Mouse (Mus musculus) splenic B cell, adult 2 months (primary cell): ENCODE measurements around the gene Tspan5.
A peak's percentile ranks its signal among the peaks of the same experiment; 100 is the strongest.

Experiments
- DNase-seq: peaks from one replicate; pipeline ENCODE4 v3.0.0-alpha.2; 2011; ENCODE audit warnings: low read depth, low spot score
- H3K27me3 ChIP-seq: 2 replicates; pipeline ENCODE4 v1.6.1; 2012; ENCODE audit warnings: mild to moderate bottlenecking, low read length, moderate library complexity, mixed read lengths; ENCODE audit not compliant: control insufficient read depth, poor library complexity, insufficient read depth, severe bottlenecking
- H3K36me3 ChIP-seq: 2 replicates; pipeline ENCODE4 v1.6.1; 2012; ENCODE audit warnings: mild to moderate bottlenecking, low read length, moderate library complexity, mixed read lengths; ENCODE audit not compliant: control insufficient read depth, poor library complexity, insufficient read depth, severe bottlenecking

Tspan5 gene

GRCm38 (mm10) chr3:138730812-138731211, 11.2 kb upstream of the Tspan5 start:
- Histone ChIP-seq H3K36me3 (no peaks in the 10 kb centered on the region), H3K27me3 (no peaks in the 10 kb centered on the region)
- no peak for DNase-seq

- DNase-seq: no peak
- no peaks in the 10 kb centered on the region for H3K36me3 ChIP-seq
Measured at GRCm38 (mm10) chr3:138735760-138736159, 6.2 kb upstream of the Tspan5 start.

GRCm38 (mm10) chr3:138739150-138739700, 2.8 kb upstream of the Tspan5 start:
- no peak for DNase-seq
- Histone ChIP-seq H3K36me3 (no peaks in the 10 kb centered on the region), H3K27me3 (no peaks in the 10 kb centered on the region)

More at GRCm38 (mm10) chr3:138735760-138736159, 6.2 kb upstream of the Tspan5 start:
- H3K27me3 ChIP-seq: no peaks in the 10 kb centered on the region

- no peaks in the 10 kb centered on the region for H3K27me3 ChIP-seq
- H3K36me3 ChIP-seq: no peaks in the 10 kb centered on the region
- DNase-seq: no peak
Measured at GRCm38 (mm10) chr3:138740291-138740690, 1.7 kb upstream of the Tspan5 start.

GRCm38 (mm10) chr3:138740843-138741540, 1.0 kb upstream of the Tspan5 start:
- Histone ChIP-seq H3K27me3 (no peaks in the 10 kb centered on the region), H3K36me3 (no peaks in the 10 kb centered on the region)
- peak; percentile 9 for DNase-seq

GRCm38 (mm10) chr3:138742566-138742930, 553 bp downstream of the Tspan5 start:
- no peaks in the 10 kb centered on the region for H3K27me3 ChIP-seq
- H3K36me3 ChIP-seq: no peaks in the 10 kb centered on the region
- peak; percentile 48 for DNase-seq

GRCm38 (mm10) chr3:138743061-138743671, 1.2 kb downstream of the Tspan5 start:
- DNase-seq: peak; percentile 56
- Histone ChIP-seq H3K27me3 (no peaks in the 10 kb centered on the region), H3K36me3 (no peaks in the 10 kb centered on the region)

GRCm38 (mm10) chr3:138744030-138744774, 2.2 kb downstream of the Tspan5 start:
- H3K36me3 ChIP-seq: no peaks in the 10 kb centered on the region
- H3K27me3 ChIP-seq: no peaks in the 10 kb centered on the region
- no peak for DNase-seq

- Histone ChIP-seq H3K36me3 (no peaks in the 10 kb centered on the region), H3K27me3 (no peaks in the 10 kb centered on the region)
- DNase-seq: no peak
Measured at GRCm38 (mm10) chr3:138745091-138745490, 3.1 kb downstream of the Tspan5 start.

- Histone ChIP-seq H3K36me3 (no peaks in the 10 kb centered on the region), H3K27me3 (no peaks in the 10 kb centered on the region)
- DNase-seq: no peak
Measured at GRCm38 (mm10) chr3:138745596-138745995, 3.6 kb downstream of the Tspan5 start.

- Histone ChIP-seq H3K36me3 (no peaks in the 10 kb centered on the region), H3K27me3 (no peaks in the 10 kb centered on the region)
- DNase-seq: no peak
Measured at GRCm38 (mm10) chr3:138746556-138746955, 4.6 kb downstream of the Tspan5 start.

GRCm38 (mm10) chr3:138747035-138747434, 5.0 kb downstream of the Tspan5 start:
- no peak for DNase-seq
- Histone ChIP-seq H3K36me3 (no peaks in the 10 kb centered on the region), H3K27me3 (no peaks in the 10 kb centered on the region)

GRCm38 (mm10) chr3:138747985-138748384, 6.0 kb downstream of the Tspan5 start:
- no peak for DNase-seq
- Histone ChIP-seq H3K27me3 (no peaks in the 10 kb centered on the region), H3K36me3 (no peaks in the 10 kb centered on the region)

- no peaks in the 10 kb centered on the region for H3K27me3 ChIP-seq
- H3K36me3 ChIP-seq: no peaks in the 10 kb centered on the region
- DNase-seq: no peak
Measured at GRCm38 (mm10) chr3:138749645-138750044, 7.7 kb downstream of the Tspan5 start.

- Histone ChIP-seq H3K36me3 (no peaks in the 10 kb centered on the region), H3K27me3 (no peaks in the 10 kb centered on the region)
Measured at GRCm38 (mm10) chr3:138751328-138751727, 9.3 kb downstream of the Tspan5 start.

More at GRCm38 (mm10) chr3:138751328-138751727, 9.3 kb downstream of the Tspan5 start:
- DNase-seq: no peak
